Comparison of ENCODE assay signal across 14 mouse cellular contexts in genomic region chr13:38324452-38324851, GRCm38 (mm10). TPM values are rescaled to one million over a fixed set of nuclear protein-coding genes. Genes with fewer than 3 reads are reported as not detected.
DNase-seq lines count a peak whose midpoint lies in the region; ATAC-seq and TF ChIP-seq lines count a peak whose summit lies in the region.
"Had no signal": no experiment of that assay in that cellular context is flagged by ENCODE, and none has a peak within 500 bp of the region (broad histone marks: within the 10 kb centered on the region; RNA-seq: fewer than 3 reads in every experiment).

No protein-coding gene starts in this region.

- 45% methylated on average over 10 of the region's 10 CpGs for WGBS in kidney, embryonic 14.5 days
- 31% methylated on average over 10 of the region's 10 CpGs for WGBS in lung, postnatal 0 days
- 7% methylated on average over 10 of the region's 10 CpGs for WGBS in heart, embryonic 14.5 days

- H3K9me3 ChIP-seq in kidney, embryonic 14.5 days (ENCODE audit: control insufficient read depth, low read length): no peaks in the 10 kb centered on the region
- no peaks in the 10 kb centered on the region for H3K9me3 ChIP-seq in lung, postnatal 0 days (ENCODE audit: low read length)
- no peaks in the 10 kb centered on the region for H3K9me3 ChIP-seq in heart, embryonic 14.5 days (ENCODE audit: control insufficient read depth, low read length)
- H3K9me3 ChIP-seq: megakaryocyte, embryonic 14.5 days had no signal

- H3K27ac ChIP-seq in kidney, embryonic 14.5 days (ENCODE audit: low read depth, low read length): no peak overlapping the region
- H3K27ac ChIP-seq in lung, postnatal 0 days (ENCODE audit: low read length): no peak overlapping the region
- peak overlapping the region; percentile 24 to 27; a peak in 2 of 4 replicates for H3K27ac ChIP-seq in heart, embryonic 14.5 days (replicated peaks in 1 of 2; ENCODE audit: control insufficient read depth in 1 of 2, insufficient read depth in 1 of 2, low read depth in 2 of 2, low read length in 2 of 2)
- H3K27ac ChIP-seq: hindbrain, embryonic 14.5 days had no signal

- no peak for TF ChIP-seq CTCF in lung, postnatal 0 days (IDR thresholded peaks at IDR 0.05)

- H3K4me2 ChIP-seq in kidney, embryonic 14.5 days (replicated peaks; ENCODE audit: low read depth, low read length): no peak overlapping the region
- no peak overlapping the region; the same call in 1 of the 2 replicates for H3K4me2 ChIP-seq in lung, postnatal 0 days (replicated peaks; ENCODE audit: low read depth, low read length)
- peak overlapping the region; percentile 56 for H3K4me2 ChIP-seq in heart, embryonic 14.5 days (ENCODE audit: low read length)
- H3K4me2 ChIP-seq: hindbrain, embryonic 14.5 days; liver, embryonic 11.5 days had no signal

- no peak overlapping the region for H3K9ac ChIP-seq in kidney, embryonic 14.5 days (ENCODE audit: low read depth, low read length)
- H3K9ac ChIP-seq in lung, postnatal 0 days (replicated peaks; ENCODE audit: low read depth): no peak overlapping the region
- peak overlapping the region; percentile 44 for H3K9ac ChIP-seq in heart, embryonic 14.5 days (ENCODE audit: low read length)
- H3K9ac ChIP-seq: hindbrain, embryonic 14.5 days had no signal

- DNase-seq in kidney, adult 11 months: no peak
- DNase-seq in lung, postnatal 0 days (ENCODE audit: low spot score): peak; percentile 44
- no peak for DNase-seq in lung, postnatal 14 days
- DNase-seq in heart, postnatal 14 days: peak; percentile 19 to 33
- no peak for DNase-seq in adipocyte (ENCODE audit: low spot score)
- DNase-seq: cerebellum, postnatal 25 days had no signal

- no peak for TF ChIP-seq EP300 in lung, postnatal 0 days (IDR thresholded peaks at IDR 0.05)

- H3K4me1 ChIP-seq in kidney, embryonic 14.5 days (ENCODE audit: control insufficient read depth, insufficient read depth, low read length): no peaks in the 10 kb centered on the region
- no peaks in the 10 kb centered on the region for H3K4me1 ChIP-seq in lung, postnatal 0 days (ENCODE audit: insufficient read depth, low read depth, low read length)
- peaks cover 0 to 19% of the 10 kb centered on the region in 2 experiments; a peak in 3 of 4 replicates for H3K4me1 ChIP-seq in heart, embryonic 14.5 days (ENCODE audit: control insufficient read depth in 2 of 2, insufficient read depth in 2 of 2, low read length in 2 of 2)
- H3K4me1 ChIP-seq: megakaryocyte, embryonic 14.5 days had no signal

- no peaks in the 10 kb centered on the region for H3K27me3 ChIP-seq in kidney, embryonic 14.5 days (ENCODE audit: control insufficient read depth, insufficient read depth, low read length)
- no peaks in the 10 kb centered on the region for H3K27me3 ChIP-seq in lung, postnatal 0 days (replicated peaks; ENCODE audit: insufficient read depth, low read length)
- H3K27me3 ChIP-seq in heart, embryonic 14.5 days (ENCODE audit: control insufficient read depth, insufficient read depth, low read length): no peaks in the 10 kb centered on the region
- H3K27me3 ChIP-seq: megakaryocyte, embryonic 14.5 days had no signal

- H3K36me3 ChIP-seq in kidney, embryonic 14.5 days (ENCODE audit: control insufficient read depth, insufficient read depth, low read length): no peaks in the 10 kb centered on the region
- H3K36me3 ChIP-seq in lung, postnatal 0 days (ENCODE audit: insufficient read depth, low read length): no peaks in the 10 kb centered on the region
- no peaks in the 10 kb centered on the region for H3K36me3 ChIP-seq in heart, embryonic 14.5 days (ENCODE audit: control insufficient read depth, insufficient read depth, low read length)

- no peak overlapping the region for H3K4me3 ChIP-seq in kidney, embryonic 14.5 days (ENCODE audit: low read length)
- H3K4me3 ChIP-seq in lung, postnatal 0 days (ENCODE audit: low read depth, low read length): no peak overlapping the region
- H3K4me3 ChIP-seq in heart, embryonic 14.5 days (ENCODE audit: control insufficient read depth in 1 of 2, insufficient read depth in 1 of 2, low read depth in 1 of 2, low read length in 2 of 2): no peak overlapping the region; a peak in 1 of 4 replicates
- H3K4me3 ChIP-seq: megakaryocyte, embryonic 14.5 days; myocyte had no signal

- intact Hi-C loops in heart, postnatal 14 days (cut with DNase I): no loop called here

- 0 out of 2 replicates have a peak, but pooled peaks have one; percentile 52 for ATAC-seq in kidney, embryonic 14.5 days (ENCODE audit: low FRiP score, low TSS enrichment)
- ATAC-seq in lung, postnatal 0 days: peak; percentile 25; the same call in 1 of the 2 replicates
- ATAC-seq in heart, embryonic 14.5 days (ENCODE audit: insufficient number of reproducible peaks, insufficient read depth, low FRiP score, low read depth): no peak
- ATAC-seq: intestine, postnatal 0 days had no signal

RNA-seq across cellular contexts. Expression of gene Bmp6, which starts 20.5 kb away (rescaled TPM):
- 1.6 and 1.7 TPM in 2 replicates for polyA plus RNA-seq in kidney, embryonic 14.5 days (2014; fragmentation: Nextera tagmentation; extraction: Ambion mirVana)
- 3.0 and 3.8 TPM in 2 replicates for polyA plus RNA-seq in lung, postnatal 0 days (2015; fragmentation: Nextera tagmentation; extraction: Ambion mirVana)
- polyA plus RNA-seq in heart, embryonic 14.5 days (2014; fragmentation: Nextera tagmentation; extraction: Ambion mirVana): 4.4 and 5.8 TPM in 2 replicates
- total RNA-seq in heart, postnatal 14 days (2021): 10 to 100 TPM; 15.8 to 21.5 TPM
- total RNA-seq: granulocyte monocyte progenitor cell, adult 5-6 weeks had no signal

Comparison
In these comparisons a context has a peak if more than half of its experiments do, and no peak if none do; other contexts are left out.
1. DNase-seq: peak in lung, postnatal 0 days (single experiment) and heart, postnatal 14 days (2 of 2); none in kidney, adult 11 months (single experiment), lung, postnatal 14 days (single experiment) and adipocyte (single experiment).
2. H3K27ac ChIP-seq: peak in heart, embryonic 14.5 days (2 of 2); none in kidney, embryonic 14.5 days (single experiment) and lung, postnatal 0 days (single experiment).